Mouse (Mus musculus) C2C12 (cell line): Measurements from ENCODE around the gene Ubald2. TPM values are rescaled to one million over a fixed set of nuclear protein-coding genes. Genes with fewer than 3 reads are reported as not detected.

ENCODE experiments used
- H3K27me3 ChIP-seq: one replicate; pipeline ENCODE4 v1.6.1; 2011; ENCODE audit not compliant: control insufficient read depth, insufficient read depth, insufficient read length
- H3K36me3 ChIP-seq: one replicate; pipeline ENCODE4 v1.6.1; 2011; ENCODE audit not compliant: control insufficient read depth, insufficient read depth
- H3K4me3 ChIP-seq: one replicate; pipeline ENCODE4 v1.5.1; 2011; ENCODE audit warnings: mild to moderate bottlenecking, control low read depth; ENCODE audit not compliant: poor library complexity, insufficient read depth, severe bottlenecking
- H3K79me2 ChIP-seq: one replicate; pipeline ENCODE4 v1.6.1; 2011; ENCODE audit not compliant: control insufficient read depth, insufficient read depth
- H3K79me3 ChIP-seq: one replicate; pipeline ENCODE4 v1.6.1; 2011; ENCODE audit warnings: low read depth, control low read depth
- H3ac ChIP-seq: one replicate; pipeline ENCODE3; 2011; ENCODE audit warnings: low read depth; ENCODE audit not compliant: control insufficient read depth, insufficient read length
- CEBPB ChIP-seq: IDR thresholded peaks from one replicate; pipeline ENCODE4 v1.6.1; 2011; ENCODE audit warnings: low read depth, mild to moderate bottlenecking, control low read depth, moderate library complexity
- CTCF ChIP-seq: IDR thresholded peaks from one replicate; pipeline ENCODE4 v1.5.1; 2011; ENCODE audit not compliant: control insufficient read depth, insufficient read depth, insufficient read length
- FOSL1 ChIP-seq: IDR thresholded peaks from one replicate; pipeline ENCODE4 v1.8.0; 2011; ENCODE audit warnings: mild to moderate bottlenecking, low read length; ENCODE audit not compliant: poor library complexity, insufficient read depth, severe bottlenecking
- MAX ChIP-seq: IDR thresholded peaks from one replicate; pipeline ENCODE4 v1.6.1; 2011; ENCODE audit warnings: mild to moderate bottlenecking, control low read depth
- MYOD1 ChIP-seq: IDR thresholded peaks from one replicate; pipeline ENCODE4 v1.6.1; 2011; ENCODE audit warnings: low read depth; ENCODE audit not compliant: control insufficient read depth, insufficient read length
- MYOG ChIP-seq: IDR thresholded peaks from one replicate; pipeline ENCODE4 v1.6.1; 2011; ENCODE audit not compliant: control insufficient read depth, insufficient read length; ENCODE audit errors: extremely low read depth
- USF1 ChIP-seq: IDR thresholded peaks from one replicate; pipeline ENCODE4 v1.6.1; 2011; ENCODE audit warnings: low read depth, mild to moderate bottlenecking, control low read depth, moderate library complexity
- polyA plus RNA-seq: library from polyadenylated mRNA; unstranded; fragments of >200 nt; fragmentation: generic; extraction: Trizol; gene quantifications from one replicate; pipeline ENCODE4 v1.2.1, GENCODE M21; 2012; ENCODE audit warnings: missing spikeins

Ubald2 gene
- polyA plus RNA-seq, 1 experiment, result 126 TPM

DNA sequence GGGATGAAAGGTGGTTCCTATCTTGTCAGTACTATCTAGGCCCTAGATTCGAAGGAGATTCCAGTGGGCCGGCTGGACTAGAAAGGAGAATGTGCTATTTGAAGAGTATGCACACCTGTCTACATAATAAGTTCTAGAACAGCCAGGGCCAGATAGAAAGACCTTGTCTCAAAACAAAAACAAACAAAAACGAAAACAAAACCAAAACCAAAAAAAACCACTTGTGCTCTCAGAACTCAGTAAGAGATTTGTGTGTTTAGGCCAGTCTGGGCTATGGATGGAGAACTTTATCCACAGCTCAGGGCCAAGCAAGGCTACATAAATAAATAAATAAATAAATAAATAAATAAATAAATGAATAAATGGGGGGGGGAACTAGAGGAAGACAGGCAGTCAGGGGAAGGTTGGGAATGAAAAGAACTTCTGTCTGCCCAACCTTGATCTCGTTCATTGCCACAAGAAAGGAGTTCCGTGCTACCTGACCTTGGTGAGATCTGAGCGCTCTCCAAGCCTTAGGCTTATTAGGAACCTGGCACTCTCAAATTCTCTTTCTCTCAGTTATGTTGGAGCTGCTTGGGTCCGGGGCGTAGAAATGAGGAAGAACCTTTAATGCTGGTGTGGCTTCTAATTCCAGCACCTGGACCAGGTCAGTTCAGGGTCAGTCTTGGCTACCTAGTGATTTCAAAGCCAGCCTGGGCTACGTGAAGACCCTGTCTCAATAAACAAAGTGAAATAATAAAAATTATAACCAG lies 3.9 kb upstream of the Ubald2 start:
- no peaks in the 10 kb centered on the region for H3K36me3 ChIP-seq
- H3K79me3 ChIP-seq, result no peaks in the 10 kb centered on the region
- no peak overlapping the region for H3K4me3 ChIP-seq
- no peak for TF ChIP-seq CTCF
- TF ChIP-seq FOSL1, result no peak
- TF ChIP-seq USF1, result no peak
- no peak for TF ChIP-seq MAX
- TF ChIP-seq MYOG, result no peak
- TF ChIP-seq CEBPB, result no peak
- H3K27me3 ChIP-seq, result no peaks in the 10 kb centered on the region
- no peak overlapping the region for H3ac ChIP-seq
- H3K79me2 ChIP-seq, result peaks cover 7% of the 10 kb centered on the region

- Histone ChIP-seq H3K36me3 (peaks cover 3% of the 10 kb centered on the region), H3K79me3 (peaks cover 2% of the 10 kb centered on the region), H3K4me3 (no peak overlapping the region), H3K27me3 (no peaks in the 10 kb centered on the region), H3ac (peak overlapping the region; percentile 12), H3K79me2 (peaks cover 15% of the 10 kb centered on the region)
- TF ChIP-seq CEBPB (no peak), MYOD1 (no peak)
Measured at GRCm38 (mm10) chr11:116430723-116431427, 3.0 kb upstream of the Ubald2 start.

DNA sequence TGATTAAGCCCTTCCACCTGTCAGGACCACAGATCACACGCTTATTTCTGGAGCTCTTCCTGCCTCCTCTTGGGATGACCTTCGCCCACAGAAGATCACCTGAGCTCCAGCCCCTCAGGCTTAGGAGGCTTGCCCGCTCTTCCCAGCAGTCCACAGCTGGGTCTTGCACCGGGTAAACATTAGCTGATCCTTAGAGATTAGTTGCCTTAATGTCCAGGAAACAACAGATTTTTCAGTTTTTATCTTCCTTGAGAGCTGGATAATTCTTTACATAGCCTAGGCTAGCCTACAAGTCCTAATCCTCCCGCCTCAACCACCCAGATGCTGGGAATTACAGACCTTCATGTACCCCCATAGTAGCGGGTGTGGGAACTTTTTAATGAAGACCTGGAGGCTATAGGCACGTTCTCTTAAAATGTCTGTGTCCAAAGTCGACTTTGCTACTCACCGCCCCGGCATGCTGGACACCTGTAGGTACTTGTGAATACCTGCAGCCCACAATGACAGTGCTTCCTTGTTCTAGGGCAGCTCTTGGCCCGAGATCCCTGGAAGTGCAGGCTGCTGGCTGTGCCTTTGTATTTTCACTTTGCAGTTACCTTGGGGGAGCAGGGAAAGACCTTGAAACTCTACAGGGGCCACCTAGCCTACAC lies 2.3 kb upstream of the Ubald2 start:
- Histone ChIP-seq H3K4me3 (no peak overlapping the region), H3K36me3 (peaks cover 5% of the 10 kb centered on the region), H3K79me3 (peaks cover 2% of the 10 kb centered on the region), H3ac (no peak overlapping the region), H3K27me3 (no peaks in the 10 kb centered on the region), H3K79me2 (peaks cover 18% of the 10 kb centered on the region)
- TF ChIP-seq MYOG, result no peak
- no peak for TF ChIP-seq USF1
- no peak for TF ChIP-seq FOSL1
- TF ChIP-seq CEBPB, result no peak
- no peak for TF ChIP-seq MAX
- TF ChIP-seq MYOD1, result no peak
- no peak for TF ChIP-seq CTCF

GRCm38 (mm10) chr11:116432127-116432526 lies 1.8 kb upstream of the Ubald2 start:
- H3K79me2 ChIP-seq, result peaks cover 24% of the 10 kb centered on the region
- H3K36me3 ChIP-seq, result peaks cover 9% of the 10 kb centered on the region
- no peaks in the 10 kb centered on the region for H3K27me3 ChIP-seq
- H3ac ChIP-seq, result no peak overlapping the region
- H3K4me3 ChIP-seq, result no peak overlapping the region
- TF ChIP-seq CTCF (no peak), FOSL1 (no peak), MYOD1 (no peak)
- H3K79me3 ChIP-seq, result peaks cover 2% of the 10 kb centered on the region

DNA sequence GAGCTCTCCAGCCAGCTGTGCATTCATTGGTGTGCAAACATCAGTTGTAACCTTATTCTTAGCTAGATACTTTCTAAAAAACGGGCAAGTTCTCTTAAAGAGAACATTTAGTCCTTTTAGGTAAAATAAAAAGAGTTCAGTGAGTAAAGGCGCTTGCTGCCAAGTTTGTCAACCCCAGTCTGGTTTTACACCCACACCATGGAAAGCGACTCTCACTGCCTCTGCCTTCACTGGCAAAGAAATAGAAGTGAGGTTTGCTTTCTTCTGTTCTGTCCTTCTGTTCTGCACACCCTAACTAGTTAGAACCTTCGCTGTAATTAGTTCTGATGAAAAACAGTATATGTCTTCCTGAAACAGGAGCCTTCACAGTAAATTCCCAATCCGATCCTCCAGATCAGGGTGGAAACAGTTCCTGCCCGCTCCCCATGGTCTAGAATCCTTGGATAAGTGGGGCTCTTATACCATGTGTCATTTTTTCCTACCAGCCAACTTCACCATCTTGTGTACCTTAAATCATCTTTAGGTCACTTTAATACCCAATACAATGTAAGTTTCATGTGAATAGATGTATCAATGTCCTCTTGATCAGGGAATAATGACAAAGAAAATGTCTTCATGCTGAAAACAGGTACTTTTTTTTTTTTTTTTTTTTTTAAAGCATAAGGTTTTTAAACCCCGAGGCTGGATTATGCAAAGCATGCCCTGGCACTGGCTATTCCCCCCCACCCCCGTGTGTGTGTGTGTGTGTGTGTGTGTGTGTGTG lies 1.1 kb upstream of the Ubald2 start:
- peak overlapping the region; percentile 18 for H3ac ChIP-seq
- peaks cover 24% of the 10 kb centered on the region for H3K79me2 ChIP-seq
- TF ChIP-seq FOSL1, result no peak
- no peak for TF ChIP-seq CEBPB
- TF ChIP-seq MYOG, result no peak
- no peak for TF ChIP-seq CTCF
- TF ChIP-seq USF1, result no peak
- TF ChIP-seq MAX, result no peak
- TF ChIP-seq MYOD1, result no peak
- H3K79me3 ChIP-seq, result peaks cover 2% of the 10 kb centered on the region
- peaks cover 15% of the 10 kb centered on the region for H3K36me3 ChIP-seq
- no peaks in the 10 kb centered on the region for H3K27me3 ChIP-seq
- peak overlapping the region; percentile 11 for H3K4me3 ChIP-seq
